In the genomic region with DNA sequence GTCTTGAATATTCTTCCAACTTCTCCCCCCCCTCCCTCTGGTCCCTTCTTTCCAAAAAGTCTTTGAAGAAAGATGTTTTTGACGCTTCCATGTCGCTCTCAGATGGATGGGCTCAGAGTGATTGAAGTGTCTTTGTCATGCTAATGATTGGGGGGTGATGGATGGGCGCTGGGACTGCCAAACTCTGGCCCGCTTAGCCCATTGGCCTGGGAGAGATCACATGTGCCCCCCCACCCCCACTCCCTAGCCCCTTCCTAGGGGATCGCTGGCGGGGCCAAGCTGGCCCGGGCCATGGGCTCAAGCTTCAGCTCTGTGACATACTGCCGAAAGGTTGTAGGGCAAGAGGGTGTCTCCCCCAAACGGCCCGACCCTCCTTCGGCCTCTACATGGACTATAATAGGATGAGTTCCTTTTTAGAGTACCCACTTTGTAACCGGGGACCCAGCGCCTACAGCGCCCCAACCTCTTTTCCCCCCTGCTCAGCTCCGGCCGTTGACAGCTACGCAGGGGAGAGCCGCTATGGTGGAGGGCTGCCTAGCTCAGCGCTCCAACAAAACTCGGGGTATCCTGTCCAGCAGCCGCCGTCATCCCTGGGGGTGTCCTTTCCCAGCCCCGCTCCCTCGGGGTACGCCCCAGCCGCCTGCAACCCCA, we compare ENCODE assay signal across 12 mouse cellular contexts. TPM values are rescaled to one million over a fixed set of nuclear protein-coding genes. Genes with fewer than 3 reads are reported as not detected.
A peak's percentile ranks its signal among the peaks of the same experiment; 100 is the strongest.
DNase-seq lines count a peak whose midpoint lies in the region; ATAC-seq lines count a peak whose summit lies in the region.
"Had no signal": no experiment of that assay in that cellular context is flagged by ENCODE, and none has a peak within 500 bp of the region (broad histone marks: within the 10 kb centered on the region; RNA-seq: fewer than 3 reads in every experiment).

Gene Hoxb1 (plus strand): TSS at position 312 of the 651 bp plus-strand sequence.

- no peaks in the 10 kb centered on the region for H3K36me3 ChIP-seq in kidney, embryonic 16.5 days (ENCODE audit: insufficient read depth, low read length)
- H3K36me3 ChIP-seq in hindbrain, embryonic 13.5 days = no peaks in the 10 kb centered on the region

- H3K27ac ChIP-seq in kidney, embryonic 16.5 days (ENCODE audit: low read length) = no peak within 1 kb of the TSS
- no peak within 1 kb of the TSS for H3K27ac ChIP-seq in hindbrain, embryonic 13.5 days

- peaks cover 23% of the 10 kb centered on the region for H3K27me3 ChIP-seq in kidney, embryonic 16.5 days (ENCODE audit: insufficient read depth, low read length)
- H3K27me3 ChIP-seq in hindbrain, embryonic 13.5 days = peaks cover 92% of the 10 kb centered on the region

- peak within 1 kb of the TSS; percentile 47 for H3K9ac ChIP-seq in kidney, embryonic 16.5 days (replicated peaks; ENCODE audit: low read length)
- H3K9ac ChIP-seq in hindbrain, embryonic 13.5 days = peak within 1 kb of the TSS; percentile 51

- no peak for DNase-seq in kidney, postnatal 14 days
- DNase-seq in embryo, embryonic 10 days (ENCODE audit: low spot score) = peak; percentile 78
- peak; percentile 69 for DNase-seq in neural tube, embryonic 10.5 days (ENCODE audit: extremely low spot score, low spot score)
- no peak for DNase-seq in gastrocnemius, postnatal 4 days (ENCODE audit: low spot score in 2 of 2)
- DNase-seq in retina, postnatal 1 day = no peak
- no peak for DNase-seq in adrenal gland, adult 2 months
- DNase-seq: adrenal gland, postnatal 25 days; cerebellum, postnatal 25 days; kidney, adult 18-20 months had no signal

- no peaks in the 10 kb centered on the region for H3K9me3 ChIP-seq in kidney, embryonic 16.5 days (ENCODE audit: low read length)
- no peaks in the 10 kb centered on the region for H3K9me3 ChIP-seq in hindbrain, embryonic 13.5 days

- ATAC-seq in kidney, embryonic 16.5 days (ENCODE audit: low FRiP score, low TSS enrichment) = no peak
- no peak for ATAC-seq in hindbrain, embryonic 13.5 days (ENCODE audit: low FRiP score)

- peak within 1 kb of the TSS; percentile 36 for H3K4me3 ChIP-seq in kidney, embryonic 16.5 days (ENCODE audit: low read length)
- H3K4me3 ChIP-seq in hindbrain, embryonic 13.5 days = peak within 1 kb of the TSS; percentile 24

- WGBS in kidney, embryonic 16.5 days = 16% methylated on average over 26 of the region's 26 CpGs
- WGBS in hindbrain, embryonic 13.5 days = 2% methylated on average over 26 of the region's 26 CpGs

- H3K4me2 ChIP-seq in kidney, embryonic 16.5 days (replicated peaks; ENCODE audit: low read depth, low read length) = peak within 1 kb of the TSS; percentile 53
- H3K4me2 ChIP-seq in hindbrain, embryonic 13.5 days = peak within 1 kb of the TSS; percentile 50

- H3K4me1 ChIP-seq in kidney, embryonic 16.5 days (ENCODE audit: insufficient read depth, low read length) = peaks cover 35% of the 10 kb centered on the region
- H3K4me1 ChIP-seq in hindbrain, embryonic 13.5 days (replicated peaks) = peaks cover 18% of the 10 kb centered on the region

RNA-seq across cellular contexts. Expression of gene Hoxb1, which starts in this region (rescaled TPM):
- 0.08 and 0.12 TPM in 2 replicates for polyA plus RNA-seq in kidney, embryonic 16.5 days (2015; fragmentation: Nextera tagmentation; extraction: Ambion mirVana)
- 0.30 and 0.74 TPM in 2 replicates for polyA plus RNA-seq in hindbrain, embryonic 13.5 days (2015; fragmentation: Nextera tagmentation; extraction: Ambion mirVana)
- total RNA-seq in gastrocnemius, postnatal 4 days (2021) = not detected
- not detected for total RNA-seq in adrenal gland, adult 2 months (2021)
- not detected in 2 replicates for polyA plus RNA-seq in adrenal gland, adult 2 months (2012; rRNA removed)
- total RNA-seq: adrenal gland, postnatal 25 days; liver, adult 2 months had no signal
- polyA plus RNA-seq: liver, adult 2 months had no signal

Comparison
In these comparisons a context has a peak if more than half of its experiments do, and no peak if none do; other contexts are left out.
1. DNase-seq: peak in embryo, embryonic 10 days (single experiment) and neural tube, embryonic 10.5 days (single experiment); none in kidney, postnatal 14 days (single experiment), gastrocnemius, postnatal 4 days (0 of 2), retina, postnatal 1 day (single experiment) and adrenal gland, adult 2 months (single experiment).